Mouse (Mus musculus) naive thymus-derived CD4-positive, alpha-beta T cell, adult 2 months (primary cell): ENCODE data around the gene Rcan2.

Experiments used
- DNase-seq: peaks from one replicate; pipeline ENCODE4 v3.0.0-alpha.2; 2011; ENCODE audit warnings: low read depth

Rcan2 gene

DNA sequence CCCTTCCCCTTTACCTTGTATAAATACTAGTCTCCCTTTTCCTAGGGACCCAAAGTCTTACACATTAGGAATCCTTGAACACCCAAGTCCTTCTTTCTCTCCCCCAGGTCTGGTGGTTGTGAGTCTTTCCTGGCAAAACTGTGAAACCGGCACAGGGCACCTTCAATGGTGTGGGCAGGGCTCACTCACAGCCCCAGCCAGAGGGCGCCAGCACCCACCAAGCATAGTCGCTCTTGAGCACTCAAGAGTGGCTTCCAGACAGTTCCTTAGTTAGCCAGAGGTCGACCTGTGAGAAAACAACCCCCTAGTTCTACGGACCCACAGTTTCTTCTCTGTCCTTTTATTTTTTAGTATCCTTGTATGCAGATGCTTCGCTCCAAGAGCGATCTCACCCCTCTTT is at the start of gene Rcan2:
TSS of gene Rcan2 (plus strand) at position 275 of the 400 bp plus-strand sequence.
- no peak for DNase-seq

DNA sequence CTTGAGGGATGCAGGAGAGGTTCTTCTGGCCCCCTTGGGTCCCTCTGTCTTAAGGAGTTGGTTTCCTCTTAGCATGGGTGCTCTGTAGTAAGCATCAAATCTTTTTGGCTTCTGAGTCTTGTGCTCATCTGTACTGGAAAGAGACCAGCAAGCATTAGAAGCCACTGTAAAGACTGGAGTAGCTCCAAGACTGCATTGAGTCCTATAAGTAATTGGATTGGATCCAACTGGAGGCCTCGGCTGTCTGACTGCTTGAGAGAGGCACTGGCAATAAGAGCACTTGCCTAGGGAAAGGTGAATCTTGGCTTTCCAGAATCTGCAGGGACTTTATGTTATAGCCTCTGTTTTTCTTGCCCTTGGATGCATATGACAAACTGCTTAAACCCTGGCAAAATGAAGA is 48.3 kb upstream of the Rcan2 start:
- no peak for DNase-seq

GRCm38 (mm10) chr17:43754687-43755086 is 46.5 kb upstream of the Rcan2 start:
- DNase-seq: no peak

DNA sequence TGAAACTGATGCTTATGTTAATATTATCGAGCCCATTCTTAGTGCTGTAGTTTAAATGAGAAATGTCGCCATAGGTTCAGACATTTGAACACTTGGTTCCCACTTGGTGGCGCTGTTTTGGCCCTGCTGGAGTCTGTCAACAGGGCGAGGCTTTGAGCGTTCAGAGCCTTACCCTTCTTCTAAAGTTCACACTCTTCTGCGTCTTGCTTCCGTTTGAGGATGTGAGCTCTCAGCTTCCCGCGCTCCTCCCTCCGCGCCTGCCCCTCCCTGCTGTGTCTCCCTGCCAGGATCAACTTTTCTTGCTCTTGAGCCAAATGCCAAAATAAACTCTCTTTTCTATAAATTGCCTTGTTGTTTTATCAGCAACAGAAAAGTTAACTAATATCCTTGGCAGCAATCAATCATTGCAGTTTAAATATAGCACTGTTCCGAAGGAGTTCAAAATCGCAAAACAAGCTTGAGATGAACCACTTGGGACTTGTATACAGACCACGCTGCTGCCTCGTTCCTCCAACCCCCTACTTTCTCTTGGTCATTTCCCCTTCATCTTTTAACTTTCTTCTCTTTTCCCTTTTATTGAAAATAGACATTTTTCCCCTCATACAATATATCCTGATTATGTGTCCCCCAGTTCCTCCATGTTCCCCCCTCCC is 42.4 kb upstream of the Rcan2 start:
- no peak for DNase-seq

- DNase-seq: no peak
These were observed 16.6 kb upstream of the Rcan2 start for GRCm38 (mm10) chr17:43784531-43784930.

- DNase-seq: no peak
These were observed 12.9 kb upstream of the Rcan2 start for GRCm38 (mm10) chr17:43788222-43788621.

DNA sequence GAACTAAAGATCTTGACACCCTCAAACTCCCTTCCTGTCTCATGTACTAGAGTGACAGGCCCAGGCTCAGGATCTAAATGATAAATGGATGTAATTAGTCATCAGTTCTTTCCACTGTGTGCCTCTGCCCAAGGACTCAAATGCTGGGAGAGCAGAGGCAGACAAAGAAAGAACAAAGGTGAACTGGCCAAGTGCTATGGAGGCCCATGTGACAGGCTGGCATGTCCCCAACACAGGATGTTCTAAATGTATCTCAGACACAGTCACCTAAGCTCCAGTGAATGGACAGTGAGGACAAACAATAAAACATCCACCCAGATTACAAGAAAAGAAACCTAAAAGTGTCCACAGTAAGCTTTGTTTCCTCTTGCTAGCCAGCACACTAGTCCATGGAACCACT is 11.8 kb upstream of the Rcan2 start:
- DNase-seq: no peak

DNA sequence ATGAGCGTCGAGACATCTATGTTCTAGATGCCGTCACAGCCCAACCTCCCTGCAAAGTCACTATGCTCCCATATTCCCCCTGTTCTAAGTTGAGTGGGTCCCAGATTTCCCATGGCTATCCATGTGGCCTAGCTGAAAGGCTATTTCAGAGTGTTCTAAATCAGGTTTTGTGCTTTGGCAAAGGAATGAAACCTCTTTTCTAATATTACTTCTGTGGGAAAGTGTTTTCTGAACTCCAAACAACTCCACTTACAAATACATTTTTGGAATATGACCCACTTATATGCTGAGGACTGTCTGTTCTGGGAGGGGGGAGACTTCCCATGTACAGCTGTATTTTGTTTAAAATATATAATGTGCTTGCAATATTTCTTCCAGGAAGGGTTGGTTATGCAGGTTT is 9.4 kb upstream of the Rcan2 start:
- no peak for DNase-seq

DNA sequence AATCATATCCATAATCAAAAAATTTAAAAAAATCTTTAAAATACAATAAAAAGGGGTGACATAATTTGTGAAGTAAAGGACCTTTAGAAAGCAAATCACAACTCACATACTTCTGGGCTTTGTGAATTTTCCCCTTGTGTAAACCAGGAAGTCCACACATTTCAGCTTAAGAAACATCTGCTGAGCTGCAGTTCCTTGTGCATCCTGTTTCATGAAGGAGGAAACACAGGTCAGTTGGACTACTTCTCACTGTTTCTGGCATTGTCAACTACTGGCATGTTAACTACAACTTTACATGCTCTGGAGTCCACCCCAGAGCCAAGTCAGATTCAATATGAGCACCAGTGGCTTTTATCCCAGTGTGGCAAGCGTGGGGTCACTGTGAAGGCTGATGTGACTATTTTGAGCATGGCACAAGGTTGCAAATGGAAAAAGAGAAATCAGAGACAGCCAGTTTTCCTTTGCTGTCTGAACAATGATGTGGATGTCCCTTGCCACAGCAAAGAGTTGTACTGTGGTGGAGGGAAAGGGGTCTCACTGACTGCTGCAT is 6.3 kb upstream of the Rcan2 start:
- no peak for DNase-seq

- no peak for DNase-seq
These were observed 633 bp downstream of the Rcan2 start for GRCm38 (mm10) chr17:43801595-43802373.

DNA sequence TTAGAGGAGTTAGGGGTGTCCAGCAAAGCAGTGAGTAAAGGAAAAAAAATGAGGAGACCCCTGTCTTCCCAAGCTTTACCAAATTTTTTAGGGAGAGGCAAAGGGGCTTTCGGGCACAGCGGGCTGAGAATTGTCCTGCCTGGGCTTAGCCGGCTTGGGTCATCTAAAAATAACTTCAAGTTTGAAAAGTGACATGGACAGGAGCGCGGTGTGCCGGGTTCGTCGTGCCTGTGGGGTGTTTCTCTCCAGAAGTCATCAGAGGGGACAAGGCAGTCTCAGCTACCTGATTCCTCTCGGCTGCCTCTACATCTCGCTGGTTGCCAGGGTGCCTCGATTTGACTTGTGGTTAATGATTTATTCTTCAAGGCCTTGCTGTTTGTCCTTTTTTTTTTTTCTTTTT is 1.3 kb downstream of the Rcan2 start:
- DNase-seq: no peak

DNA sequence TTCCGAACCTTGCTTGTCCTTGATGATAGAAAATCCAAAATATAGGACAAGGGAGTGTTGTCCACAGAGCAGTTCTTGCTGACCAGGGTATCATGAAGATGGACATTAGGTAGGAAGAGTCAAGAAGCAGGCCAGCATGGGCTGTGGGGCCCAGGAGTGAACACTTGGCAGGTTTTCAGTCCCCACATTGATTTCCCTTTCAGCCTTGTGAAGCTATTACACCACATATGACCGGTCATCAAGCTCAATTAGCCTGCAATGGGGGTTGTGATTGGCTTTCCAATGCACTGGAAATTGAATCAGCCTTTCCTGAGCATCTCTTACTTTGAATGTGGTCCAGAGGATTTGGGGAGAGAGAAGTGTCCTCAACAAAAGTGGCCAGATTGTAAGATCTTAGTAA is 2.0 kb downstream of the Rcan2 start:
- no peak for DNase-seq

DNA sequence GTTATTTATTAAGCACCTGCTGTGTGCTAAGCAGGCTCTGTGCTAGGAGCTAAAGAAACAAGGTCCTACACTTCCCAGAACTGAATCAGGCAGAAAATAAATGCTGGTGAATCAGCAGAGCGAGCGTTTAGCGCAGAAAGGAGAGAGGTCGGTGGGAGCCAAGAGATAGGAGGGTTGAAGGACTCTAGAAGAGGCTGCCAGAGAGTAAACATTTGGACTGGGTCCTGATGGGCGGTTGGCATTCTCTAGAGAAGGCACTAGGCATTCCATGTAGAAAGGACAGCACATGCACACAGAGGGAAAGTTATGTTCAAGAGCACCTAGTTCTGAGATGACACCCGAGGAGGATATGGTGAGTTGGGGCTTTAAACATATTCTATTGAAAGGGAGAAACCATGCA is 2.6 kb downstream of the Rcan2 start:
- no peak for DNase-seq

GRCm38 (mm10) chr17:43806841-43807240 is 5.7 kb downstream of the Rcan2 start:
- no peak for DNase-seq

DNA sequence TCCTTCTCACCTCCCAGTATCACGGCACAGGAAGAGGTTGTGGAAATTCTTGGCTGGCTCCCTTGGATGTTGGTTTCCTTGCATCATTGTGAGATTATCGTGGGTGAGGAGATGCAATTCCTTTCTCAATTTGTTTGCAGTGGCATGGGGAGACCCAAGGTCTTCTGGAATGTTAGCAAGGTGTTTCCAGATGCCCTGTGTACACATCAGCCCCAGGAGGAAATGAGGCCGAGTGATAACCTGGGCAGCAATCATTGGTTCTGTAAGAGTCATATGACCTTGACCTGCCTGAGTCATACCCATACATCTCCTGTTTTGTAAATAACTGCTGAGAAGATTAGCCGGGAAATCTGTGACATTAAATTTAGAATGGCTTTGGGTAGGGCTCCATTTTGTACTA is 10.3 kb downstream of the Rcan2 start:
- DNase-seq: no peak

GRCm38 (mm10) chr17:43815376-43815775 is 14.2 kb downstream of the Rcan2 start:
- DNase-seq: no peak

- DNase-seq: no peak
These were observed 15.3 kb downstream of the Rcan2 start for GRCm38 (mm10) chr17:43816480-43816879.

GRCm38 (mm10) chr17:43817171-43817570 is 16.0 kb downstream of the Rcan2 start:
- DNase-seq: no peak

DNA sequence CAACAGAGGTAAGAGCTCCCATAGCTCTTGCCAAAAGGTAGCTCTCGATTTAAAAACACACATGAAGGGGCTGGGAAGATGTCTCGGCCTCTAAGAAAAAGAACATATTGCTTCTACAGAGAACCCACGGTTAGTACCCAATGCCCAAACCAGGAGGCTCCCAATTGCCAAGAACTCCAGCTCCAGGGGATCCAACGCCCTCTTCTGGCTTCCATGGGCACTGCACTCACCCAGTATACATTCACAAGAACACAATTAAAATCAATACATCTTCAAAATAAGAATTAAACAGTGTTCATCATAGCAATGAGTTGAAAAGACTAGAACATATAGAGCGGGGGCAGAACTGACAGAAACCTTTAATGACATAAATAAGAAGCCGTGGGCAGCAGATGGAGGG is 17.2 kb downstream of the Rcan2 start:
- DNase-seq: no peak

DNA sequence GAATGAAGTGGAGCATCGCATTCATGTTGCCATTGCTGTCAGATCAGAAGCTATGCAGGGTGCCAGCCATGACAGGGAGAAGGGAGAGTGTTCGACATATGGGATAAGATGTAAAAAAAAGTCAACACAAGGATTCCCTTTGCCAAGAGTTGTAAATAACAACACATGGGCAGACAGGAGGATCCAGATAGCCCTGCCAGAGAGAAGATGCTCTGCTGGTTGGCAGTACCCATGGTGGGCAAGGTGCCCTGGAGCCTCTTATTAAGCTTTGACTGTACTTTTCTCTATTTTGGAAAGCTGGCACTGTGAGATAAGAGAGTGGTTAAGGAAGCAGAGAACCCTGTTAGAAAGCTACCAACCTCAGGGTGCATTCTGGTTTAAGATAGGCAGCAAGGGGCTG is 19.8 kb downstream of the Rcan2 start:
- DNase-seq: no peak

DNA sequence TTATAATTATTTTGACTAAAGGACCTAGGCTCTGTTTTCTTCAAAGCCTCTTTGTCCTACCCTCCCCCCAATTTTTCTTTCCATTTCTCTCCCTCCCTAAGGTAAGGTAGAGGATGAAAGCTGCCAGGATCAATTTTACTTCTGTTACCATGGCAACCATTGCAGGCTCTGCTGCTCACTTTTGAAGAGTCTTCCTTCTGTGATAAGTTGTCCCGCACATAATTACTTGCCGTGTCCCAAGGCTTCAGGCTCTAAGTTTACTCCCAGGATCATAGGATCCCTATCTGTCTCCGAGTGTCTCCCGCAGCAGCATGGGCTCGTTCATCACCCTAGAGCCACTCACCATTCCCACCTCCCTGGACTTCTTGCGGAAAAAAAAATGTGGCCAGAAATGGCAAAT is 21.1 kb downstream of the Rcan2 start:
- DNase-seq: no peak

GRCm38 (mm10) chr17:43822630-43823029 is 21.5 kb downstream of the Rcan2 start:
- DNase-seq: no peak

DNA sequence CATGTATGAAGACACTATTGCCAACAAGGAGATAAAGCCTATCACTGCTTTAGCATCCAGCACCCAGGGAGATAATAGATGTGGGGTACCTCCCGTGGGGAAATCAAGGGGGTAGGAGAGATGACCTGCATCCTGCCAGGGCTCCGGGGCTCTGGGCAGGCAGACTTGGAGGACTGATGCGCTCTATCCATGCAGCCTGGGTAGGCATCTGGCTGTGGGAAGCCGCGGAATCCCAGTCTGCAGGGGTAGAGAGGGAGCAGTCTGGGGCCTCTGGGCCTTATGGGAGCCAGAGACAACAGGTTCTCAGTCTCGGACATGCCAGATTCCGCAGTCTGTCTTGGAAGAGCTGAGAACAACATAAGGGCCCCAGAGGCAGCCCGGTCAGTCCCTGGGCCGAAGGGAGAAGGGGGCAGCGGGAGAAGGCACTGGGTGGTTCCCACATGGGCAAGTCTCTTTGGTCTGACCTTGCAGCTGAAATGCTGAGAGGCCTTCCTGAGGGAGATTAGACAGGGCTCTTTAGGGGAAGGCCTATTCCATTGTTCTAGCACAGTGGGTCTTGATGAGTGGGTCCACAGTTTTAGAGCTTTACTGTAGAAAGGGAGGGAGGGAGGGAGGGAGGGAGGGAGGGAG is 23.7 kb downstream of the Rcan2 start:
- DNase-seq: no peak
